Mouse (Mus musculus) megakaryocyte, embryonic 14.5 days (primary cell): Measurements from ENCODE around the gene Camkv.

ENCODE experiments used
- FLI1 ChIP-seq: IDR thresholded peaks from 2 replicates; pipeline ENCODE4 v1.6.1; 2012; ENCODE audit warnings: low read length, inconsistent platforms, mixed read lengths
- GATA1 ChIP-seq: IDR thresholded peaks from 3 replicates; pipeline ENCODE4 v1.6.1; 2012; ENCODE audit warnings: mixed read lengths, low read length, inconsistent platforms, borderline replicate concordance

DNA sequence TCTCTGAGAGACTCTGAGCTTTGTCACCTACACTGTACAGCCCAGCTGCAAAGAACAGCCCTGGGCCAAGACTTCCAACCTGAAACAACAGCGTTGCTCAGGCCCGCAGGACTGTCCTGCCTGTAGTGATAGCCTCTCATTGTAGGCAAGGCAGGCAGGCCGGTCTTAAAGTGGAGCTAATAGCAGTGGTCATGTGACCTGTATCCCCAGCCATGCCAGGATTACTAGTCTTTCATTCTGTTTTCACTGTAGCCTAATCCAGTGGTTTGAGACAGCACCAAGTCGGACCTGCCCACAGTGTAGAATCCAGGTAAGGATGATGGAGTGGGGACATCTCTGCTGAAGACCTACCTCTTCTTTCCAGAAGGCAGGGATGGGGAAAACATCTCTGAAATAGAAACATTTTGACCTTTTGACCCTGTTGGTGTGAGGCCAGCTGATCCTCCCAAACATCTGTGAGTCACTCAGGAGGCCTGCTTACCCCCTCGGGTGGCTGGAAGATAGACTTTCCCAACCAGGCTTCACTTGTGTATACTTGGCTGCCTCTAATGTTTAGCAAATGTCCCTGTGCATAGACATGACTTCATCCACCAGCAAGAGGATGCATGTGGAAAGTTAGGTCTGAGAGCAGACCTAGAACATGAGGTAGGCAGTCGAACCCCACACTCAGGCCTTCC, 20.3 kb downstream of the Camkv start:
- TF ChIP-seq GATA1, result no peak
- TF ChIP-seq FLI1, result no peak
